Mouse (Mus musculus): ENCODE measurements at regions not wholly inside any gene's neighbourhood (a gene's known extent, or its start where the extent isn't known, plus 50 kb on each side); places are given as distances from the start of the nearest gene placed in this dataset.

- peaks cover 19% of the 10 kb centered on the region for H3K4me1 ChIP-seq (ENCODE audit: insufficient read depth)
- no peaks in the 10 kb centered on the region for H3K9me3 ChIP-seq (ENCODE audit: low read depth, low read length)
- H3K4me2 ChIP-seq: no peak overlapping the region
- ATAC-seq (ENCODE audit: insufficient read depth): no peak
- WGBS: 91% methylated on average over 7 of the region's 7 CpGs
- no peak overlapping the region for H3K27ac ChIP-seq (ENCODE audit: low read depth)
- H3K36me3 ChIP-seq (ENCODE audit: insufficient read depth): no peaks in the 10 kb centered on the region
- no peaks in the 10 kb centered on the region for H3K27me3 ChIP-seq (ENCODE audit: insufficient read depth, low read length)
- TF ChIP-seq CTCF (IDR thresholded peaks at IDR 0.05; ENCODE audit: low read depth): no peak
- H3K4me3 ChIP-seq (ENCODE audit: low read depth, low read length): no peak overlapping the region
- no peak overlapping the region for H3K9ac ChIP-seq
- no peak for DNase-seq
Observed at GRCm38 (mm10) chr13:91377428-91377827, 82.7 kb upstream of the Ssbp2 start.

- DNase-seq (no peak), ATAC-seq (ENCODE audit: insufficient read depth) (no peak)
- no peak overlapping the region for H3K4me3 ChIP-seq (ENCODE audit: low read depth, low read length)
- no peaks in the 10 kb centered on the region for H3K27me3 ChIP-seq (ENCODE audit: insufficient read depth, low read length)
- no peaks in the 10 kb centered on the region for H3K9me3 ChIP-seq (ENCODE audit: low read depth, low read length)
- no peak overlapping the region for H3K27ac ChIP-seq (ENCODE audit: low read depth)
- WGBS: 76% methylated on average over 9 of the region's 9 CpGs
- H3K9ac ChIP-seq: no peak overlapping the region
- TF ChIP-seq CTCF (IDR thresholded peaks at IDR 0.05; ENCODE audit: low read depth): no peak
- peaks cover 14% of the 10 kb centered on the region for H3K4me1 ChIP-seq (ENCODE audit: insufficient read depth)
- no peak overlapping the region for H3K4me2 ChIP-seq
- H3K36me3 ChIP-seq (ENCODE audit: insufficient read depth): no peaks in the 10 kb centered on the region
Observed at GRCm38 (mm10) chr13:91377972-91378371, 82.1 kb upstream of the Ssbp2 start.

DNA sequence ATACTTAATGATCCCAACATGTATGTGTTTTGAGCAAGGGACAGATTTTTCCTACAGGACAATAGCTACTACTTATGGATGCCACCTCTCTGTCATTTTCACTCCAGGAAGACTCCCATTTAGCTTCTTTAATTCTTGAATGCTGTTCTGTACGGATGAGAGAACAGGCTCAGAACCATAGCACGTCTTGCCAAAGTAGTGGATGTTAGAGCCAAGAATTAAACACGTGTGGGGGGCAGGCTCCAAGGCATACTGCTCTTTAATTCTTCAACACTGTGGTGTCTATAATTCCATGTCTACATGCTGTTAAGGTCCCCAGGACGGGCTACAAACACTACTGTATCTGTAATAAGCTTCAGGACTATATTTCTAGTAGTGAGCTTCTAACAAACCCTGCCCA lies 74.7 kb upstream of the Ssbp2 start:
- Histone ChIP-seq H3K27ac (ENCODE audit: low read depth) (no peak overlapping the region), H3K9me3 (ENCODE audit: low read depth, low read length) (no peaks in the 10 kb centered on the region), H3K9ac (no peak overlapping the region), H3K36me3 (ENCODE audit: insufficient read depth) (no peaks in the 10 kb centered on the region), H3K4me3 (ENCODE audit: low read depth, low read length) (no peak overlapping the region), H3K4me1 (ENCODE audit: insufficient read depth) (no peaks in the 10 kb centered on the region), H3K27me3 (ENCODE audit: insufficient read depth, low read length) (no peaks in the 10 kb centered on the region), H3K4me2 (no peak overlapping the region)
- TF ChIP-seq CTCF (IDR thresholded peaks at IDR 0.05; ENCODE audit: low read depth): no peak
- WGBS: 49% methylated on average over 4 of the region's 4 CpGs
- ATAC-seq (ENCODE audit: insufficient read depth) (no peak), DNase-seq (no peak)

DNA sequence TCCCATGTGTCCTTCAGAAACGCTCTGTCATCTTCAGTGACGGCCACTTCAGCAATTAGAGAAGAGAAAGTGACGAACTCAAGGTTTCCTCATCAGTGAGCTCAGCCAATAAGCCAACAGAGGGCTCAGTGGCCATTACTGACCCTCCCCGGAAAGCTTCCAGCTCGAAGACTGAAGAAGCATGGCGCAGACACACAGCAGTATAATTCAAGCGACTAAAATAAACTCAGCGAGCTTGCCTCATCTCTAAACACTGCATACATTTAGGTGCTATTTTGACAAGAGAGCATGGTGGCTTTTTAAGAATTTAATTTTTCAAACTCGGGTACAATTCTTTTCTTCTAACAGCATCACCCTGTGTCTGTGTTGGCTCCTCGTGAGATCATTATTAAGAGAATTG lies 72.2 kb upstream of the Ssbp2 start:
- whole genome bisulfite sequencing: 51% methylated on average over 10 of the region's 10 CpGs
- no peak overlapping the region for H3K4me2 ChIP-seq
- DNase-seq (no peak), ATAC-seq (ENCODE audit: insufficient read depth) (no peak)
- H3K27me3 ChIP-seq (ENCODE audit: insufficient read depth, low read length): no peaks in the 10 kb centered on the region
- no peaks in the 10 kb centered on the region for H3K4me1 ChIP-seq (ENCODE audit: insufficient read depth)
- H3K9ac ChIP-seq: no peak overlapping the region
- no peak for TF ChIP-seq CTCF (IDR thresholded peaks at IDR 0.05; ENCODE audit: low read depth)
- no peak overlapping the region for H3K27ac ChIP-seq (ENCODE audit: low read depth)
- H3K9me3 ChIP-seq (ENCODE audit: low read depth, low read length): no peaks in the 10 kb centered on the region
- H3K36me3 ChIP-seq (ENCODE audit: insufficient read depth): no peaks in the 10 kb centered on the region
- H3K4me3 ChIP-seq (ENCODE audit: low read depth, low read length): no peak overlapping the region

DNA sequence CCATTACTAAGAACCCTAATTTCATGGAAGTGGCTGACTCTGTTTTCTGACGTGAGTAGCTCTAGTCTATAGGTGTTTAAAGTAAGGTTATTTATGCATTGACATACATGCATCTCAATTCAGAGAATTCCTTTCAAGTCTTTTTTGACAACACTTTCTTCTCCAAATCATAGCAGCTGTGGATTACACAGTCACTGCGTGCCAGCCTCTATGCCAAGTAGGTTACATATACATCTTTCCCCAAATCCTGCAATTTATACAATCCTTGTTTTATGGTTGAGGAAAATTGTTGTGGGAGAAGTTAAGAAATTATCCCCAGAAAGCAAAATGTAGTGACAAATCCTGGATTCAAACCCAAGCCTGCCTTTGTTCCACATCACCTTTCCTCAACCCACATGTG lies 56.5 kb upstream of the Ssbp2 start:
- DNase-seq: no peak
- TF ChIP-seq CTCF (IDR thresholded peaks at IDR 0.05; ENCODE audit: low read depth): no peak
- Histone ChIP-seq H3K27me3 (ENCODE audit: insufficient read depth, low read length) (no peaks in the 10 kb centered on the region), H3K4me1 (ENCODE audit: insufficient read depth) (no peaks in the 10 kb centered on the region), H3K4me2 (no peak overlapping the region), H3K9me3 (ENCODE audit: low read depth, low read length) (no peaks in the 10 kb centered on the region), H3K4me3 (ENCODE audit: low read depth, low read length) (no peak overlapping the region), H3K27ac (ENCODE audit: low read depth) (no peak overlapping the region), H3K9ac (no peak overlapping the region), H3K36me3 (ENCODE audit: insufficient read depth) (no peaks in the 10 kb centered on the region)
- no peak for ATAC-seq (ENCODE audit: insufficient read depth)
- 89% methylated on average over 2 of the region's 2 CpGs for WGBS

DNA sequence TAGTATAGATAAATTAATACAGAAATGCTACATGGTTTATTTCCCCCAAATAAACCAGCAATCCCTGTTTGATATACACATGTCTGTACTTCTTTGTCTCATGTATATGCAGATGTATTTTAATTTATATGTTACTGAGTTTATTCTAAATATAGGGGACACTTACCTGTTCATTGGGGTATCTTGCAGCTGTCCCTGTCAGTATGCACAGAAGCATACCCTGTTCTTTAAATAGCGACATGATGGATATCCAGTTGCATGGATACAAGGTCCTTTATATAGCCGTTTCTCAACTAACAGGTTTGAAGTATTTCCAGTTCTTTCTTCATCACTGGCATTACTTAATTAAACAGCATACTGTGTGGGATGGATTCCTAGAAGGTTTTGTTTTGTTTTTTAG lies 55.1 kb upstream of the Ssbp2 start:
- H3K9ac ChIP-seq: no peak overlapping the region
- no peak overlapping the region for H3K27ac ChIP-seq (ENCODE audit: low read depth)
- ATAC-seq (ENCODE audit: insufficient read depth) (no peak), DNase-seq (no peak)
- no peak for TF ChIP-seq CTCF (IDR thresholded peaks at IDR 0.05; ENCODE audit: low read depth)
- no peaks in the 10 kb centered on the region for H3K4me1 ChIP-seq (ENCODE audit: insufficient read depth)
- H3K27me3 ChIP-seq (ENCODE audit: insufficient read depth, low read length): no peaks in the 10 kb centered on the region
- no peaks in the 10 kb centered on the region for H3K9me3 ChIP-seq (ENCODE audit: low read depth, low read length)
- WGBS: 77% methylated on average over 2 of the region's 2 CpGs
- no peak overlapping the region for H3K4me2 ChIP-seq
- H3K36me3 ChIP-seq (ENCODE audit: insufficient read depth): no peaks in the 10 kb centered on the region
- no peak overlapping the region for H3K4me3 ChIP-seq (ENCODE audit: low read depth, low read length)

DNA sequence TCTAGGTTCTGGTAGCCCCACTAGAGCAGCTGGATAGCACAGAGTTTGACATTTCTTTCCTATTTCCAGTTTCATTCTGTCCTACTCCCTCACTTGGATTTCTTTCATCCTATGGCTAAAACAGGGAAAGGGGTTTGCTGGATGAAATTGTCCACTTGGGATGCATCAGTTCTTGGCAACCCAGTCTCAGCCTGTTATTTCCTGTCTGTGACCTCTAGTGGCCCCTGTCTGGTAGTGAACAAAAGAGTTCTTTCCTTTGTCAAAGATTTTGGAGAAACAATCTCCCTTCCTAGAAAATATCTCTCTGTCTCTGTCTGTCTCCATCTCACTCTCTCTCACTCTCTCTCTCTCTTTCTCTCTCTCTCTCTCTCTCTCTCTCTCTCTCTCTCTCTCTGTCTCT lies 50.0 kb upstream of the Ssbp2 start:
- no peak for TF ChIP-seq CTCF (IDR thresholded peaks at IDR 0.05; ENCODE audit: low read depth)
- Histone ChIP-seq H3K9ac (no peak overlapping the region), H3K4me3 (ENCODE audit: low read depth, low read length) (no peak overlapping the region), H3K27me3 (ENCODE audit: insufficient read depth, low read length) (no peaks in the 10 kb centered on the region), H3K4me2 (no peak overlapping the region), H3K27ac (ENCODE audit: low read depth) (no peak overlapping the region), H3K36me3 (ENCODE audit: insufficient read depth) (no peaks in the 10 kb centered on the region), H3K4me1 (ENCODE audit: insufficient read depth) (no peaks in the 10 kb centered on the region), H3K9me3 (ENCODE audit: low read depth, low read length) (no peaks in the 10 kb centered on the region)
- peak; percentile 37 for DNase-seq
- ATAC-seq (ENCODE audit: insufficient read depth): no peak
